In the genomic region with DNA sequence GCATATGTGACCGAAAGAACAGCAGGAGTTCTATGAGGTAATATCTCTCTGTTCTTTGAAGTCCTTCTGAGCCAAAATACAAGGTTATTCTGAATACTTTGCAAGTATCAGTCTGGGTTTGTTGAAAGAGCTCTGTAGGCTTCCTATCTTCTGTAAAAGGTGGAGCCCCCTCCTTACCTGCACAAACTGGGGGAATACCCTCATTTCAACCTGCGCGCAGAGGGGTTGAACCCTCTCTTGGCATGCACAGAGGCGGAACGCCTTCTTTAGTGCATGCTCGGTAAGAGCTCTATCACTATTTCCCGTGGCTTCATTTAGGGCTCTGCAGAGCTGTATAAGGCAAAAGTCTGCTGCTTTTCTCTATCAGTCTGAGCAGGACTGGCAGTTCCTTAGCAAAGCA, we compare ENCODE assay signal across 21 mouse cellular contexts.
"Had no signal": no experiment of that assay in that cellular context is flagged by ENCODE, and none has a peak within 500 bp of the region (broad histone marks: within the 10 kb centered on the region; RNA-seq: fewer than 3 reads in every experiment).

No protein-coding gene starts in this region.

- H3K27ac ChIP-seq: limb, embryonic 12.5 days; limb, embryonic 15.5 days; lung, embryonic 15.5 days; midbrain, embryonic 10.5 days; stomach, postnatal 0 days had no signal

- H3K9ac ChIP-seq: limb, embryonic 12.5 days; limb, embryonic 15.5 days; lung, embryonic 15.5 days had no signal

- H3K4me3 ChIP-seq: limb, embryonic 12.5 days; limb, embryonic 15.5 days; lung, embryonic 15.5 days; megakaryocyte, embryonic 14.5 days; midbrain, embryonic 10.5 days had no signal

- H3K9me3 ChIP-seq: limb, embryonic 15.5 days; lung, embryonic 15.5 days had no signal

- H3K27me3 ChIP-seq: limb, embryonic 12.5 days; limb, embryonic 15.5 days; lung, embryonic 15.5 days; megakaryocyte, embryonic 14.5 days had no signal

- H3K4me2 ChIP-seq: limb, embryonic 12.5 days; limb, embryonic 15.5 days; lung, embryonic 15.5 days had no signal

- H3K4me1 ChIP-seq: limb, embryonic 12.5 days; limb, embryonic 15.5 days; lung, embryonic 15.5 days; midbrain, embryonic 10.5 days had no signal

- DNase-seq: kidney, adult 18-20 months; kidney, adult 9 months; kidney, postnatal 14 days; kidney, postnatal 4 days; left cerebral cortex, postnatal 4 days; lung, adult 18-20 months; lung, postnatal 10 days; lung, postnatal 36 days; midbrain, embryonic 14.5 days; right cerebral cortex, adult 18-20 months; right cerebral cortex, postnatal 14 days; spleen, adult 18-20 months; thymus, adult 2 months; thymus, postnatal 14 days; thymus, postnatal 4 days had no signal

- H3K36me3 ChIP-seq: limb, embryonic 12.5 days; limb, embryonic 15.5 days; lung, embryonic 15.5 days; midbrain, embryonic 10.5 days had no signal
